Mouse (Mus musculus): ENCODE measurements around the gene Mtm1. TPM values are rescaled to one million over a fixed set of nuclear protein-coding genes. Genes with fewer than 3 reads are reported as not detected.

Mtm1 gene
- polyA plus RNA-seq, 1 experiment from 2014 or later = 6.3 TPM

DNA sequence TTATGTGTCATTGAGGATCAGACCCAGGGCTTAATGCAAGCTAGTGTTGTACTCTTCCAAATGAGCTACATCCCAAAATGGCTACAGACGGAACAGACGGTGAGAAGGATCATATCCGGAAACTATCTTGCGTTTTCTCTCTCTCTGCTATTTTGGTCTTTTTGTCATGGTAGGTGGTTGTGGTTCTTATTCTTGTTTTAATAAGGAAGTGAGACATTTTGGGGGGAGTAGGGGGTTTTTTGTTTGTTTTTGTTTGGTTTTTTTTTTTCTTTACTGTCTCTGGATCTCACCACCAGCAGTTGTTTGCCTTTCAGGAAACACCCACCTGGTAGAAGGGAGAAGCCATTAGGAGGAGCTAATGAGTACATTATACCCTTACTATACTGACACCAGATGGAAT, 50.3 kb downstream of the Mtm1 start:
- no peak overlapping the region for H3K4me3 ChIP-seq (ENCODE audit: low read depth, low read length)
- DNase-seq (ENCODE audit: low spot score) (no peak), ATAC-seq (ENCODE audit: low FRiP score, low TSS enrichment) (no peak)
- no peak overlapping the region for H3K27ac ChIP-seq (replicated peaks)
- no peak overlapping the region for H3K4me2 ChIP-seq (replicated peaks; ENCODE audit: low read depth)
- 97% methylated on average over 4 of the region's 4 CpGs for WGBS
- H3K9ac ChIP-seq (ENCODE audit: low read length) = no peak overlapping the region
- H3K4me1 ChIP-seq (replicated peaks; ENCODE audit: control insufficient read depth, insufficient read depth) = no peaks in the 10 kb centered on the region
- H3K27me3 ChIP-seq (ENCODE audit: control insufficient read depth, insufficient read depth, low read length) = no peaks in the 10 kb centered on the region
- H3K9me3 ChIP-seq (ENCODE audit: control insufficient read depth, low read length) = no peaks in the 10 kb centered on the region
- TF ChIP-seq EP300 (optimal IDR thresholded peaks at IDR 0.05) (no peak), CTCF (IDR thresholded peaks at IDR 0.05; ENCODE audit: low read depth) (no peak)
- H3K36me3 ChIP-seq (ENCODE audit: control insufficient read depth, insufficient read depth, low read length) = no peaks in the 10 kb centered on the region

DNA sequence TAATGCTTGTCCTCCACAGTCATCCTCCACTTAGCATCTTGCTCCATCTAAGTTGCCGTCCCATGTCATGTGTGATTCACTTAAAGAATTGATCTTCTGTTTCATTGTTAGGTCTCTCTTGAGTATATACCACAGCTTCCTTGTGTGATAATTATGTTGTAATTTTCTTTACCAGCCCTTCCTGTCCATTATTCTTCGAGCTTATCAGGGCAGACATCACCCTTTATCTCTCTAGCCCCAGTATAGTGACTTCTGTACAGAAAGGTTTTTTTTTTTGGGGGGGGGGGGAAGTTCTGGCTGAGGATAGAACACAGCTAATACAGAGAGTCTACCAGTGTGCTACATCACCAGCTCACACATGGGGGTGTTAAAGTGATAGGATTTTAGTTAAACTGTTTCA, 53.7 kb downstream of the Mtm1 start:
- H3K36me3 ChIP-seq (ENCODE audit: control insufficient read depth, insufficient read depth, low read length) = no peaks in the 10 kb centered on the region
- WGBS = 79% methylated on average over 2 of the region's 2 CpGs
- no peak overlapping the region for H3K9ac ChIP-seq (ENCODE audit: low read length)
- no peak overlapping the region for H3K4me3 ChIP-seq (ENCODE audit: low read depth, low read length)
- ATAC-seq (ENCODE audit: low FRiP score, low TSS enrichment) (no peak), DNase-seq (ENCODE audit: low spot score) (no peak)
- H3K9me3 ChIP-seq (ENCODE audit: control insufficient read depth, low read length) = no peaks in the 10 kb centered on the region
- TF ChIP-seq EP300 (optimal IDR thresholded peaks at IDR 0.05) = no peak
- no peak for TF ChIP-seq CTCF (IDR thresholded peaks at IDR 0.05; ENCODE audit: low read depth)
- no peaks in the 10 kb centered on the region for H3K27me3 ChIP-seq (ENCODE audit: control insufficient read depth, insufficient read depth, low read length)
- no peaks in the 10 kb centered on the region for H3K4me1 ChIP-seq (replicated peaks; ENCODE audit: control insufficient read depth, insufficient read depth)
- no peak overlapping the region for H3K27ac ChIP-seq (replicated peaks)
- H3K4me2 ChIP-seq (replicated peaks; ENCODE audit: low read depth) = no peak overlapping the region

DNA sequence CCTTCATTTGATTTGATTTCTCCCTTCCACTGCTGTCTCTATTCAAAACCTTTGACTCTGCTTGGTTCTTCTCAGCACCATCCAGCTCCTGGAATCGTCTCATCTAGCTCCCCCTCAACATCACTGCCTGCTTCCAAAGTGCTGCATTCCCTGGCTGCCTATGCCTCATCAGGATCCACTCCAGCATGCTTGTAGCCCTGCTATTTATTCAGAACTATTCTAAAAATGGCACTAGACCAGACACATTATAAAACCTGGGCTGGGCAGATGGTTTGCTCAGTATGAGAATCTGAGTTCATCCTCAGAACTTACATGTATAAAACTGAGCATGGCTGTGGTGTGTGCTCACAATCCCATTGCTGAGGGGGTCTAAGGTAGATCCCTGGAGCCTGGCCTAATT, 58.4 kb downstream of the Mtm1 start:
- WGBS = 50% methylated on average over 1 of the region's 1 CpGs
- DNase-seq (ENCODE audit: low spot score) = no peak
- H3K36me3 ChIP-seq (ENCODE audit: control insufficient read depth, insufficient read depth, low read length) = no peaks in the 10 kb centered on the region
- H3K9me3 ChIP-seq (ENCODE audit: control insufficient read depth, low read length) = no peaks in the 10 kb centered on the region
- H3K27ac ChIP-seq (replicated peaks) = no peak overlapping the region
- no peak overlapping the region for H3K9ac ChIP-seq (ENCODE audit: low read length)
- no peaks in the 10 kb centered on the region for H3K27me3 ChIP-seq (ENCODE audit: control insufficient read depth, insufficient read depth, low read length)
- no peak overlapping the region for H3K4me3 ChIP-seq (ENCODE audit: low read depth, low read length)
- ATAC-seq (ENCODE audit: low FRiP score, low TSS enrichment) = no peak
- no peak overlapping the region for H3K4me2 ChIP-seq (replicated peaks; ENCODE audit: low read depth)
- TF ChIP-seq EP300 (optimal IDR thresholded peaks at IDR 0.05) (no peak), CTCF (IDR thresholded peaks at IDR 0.05; ENCODE audit: low read depth) (no peak)
- H3K4me1 ChIP-seq (replicated peaks; ENCODE audit: control insufficient read depth, insufficient read depth) = no peaks in the 10 kb centered on the region

DNA sequence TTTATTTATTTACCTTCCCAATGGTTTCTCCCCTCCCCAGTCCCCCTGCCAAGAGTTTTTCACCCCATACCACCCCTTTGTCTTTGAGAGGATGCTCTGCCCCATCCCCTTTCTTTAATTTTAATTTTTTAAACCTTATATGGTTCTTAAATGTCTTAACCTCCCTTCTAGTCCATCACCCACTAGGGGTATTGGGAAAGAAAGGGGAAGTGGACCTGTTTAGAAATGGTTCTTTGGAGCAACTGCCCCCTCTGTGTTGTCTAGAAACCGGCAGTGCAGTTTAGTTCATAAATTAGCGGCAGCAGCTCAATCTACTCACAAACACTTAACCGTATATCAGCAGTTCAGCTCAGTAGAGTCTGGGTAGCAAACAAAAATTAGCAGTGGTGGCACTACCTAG, 63.6 kb downstream of the Mtm1 start:
- ATAC-seq (ENCODE audit: low FRiP score, low TSS enrichment) = no peak

DNA sequence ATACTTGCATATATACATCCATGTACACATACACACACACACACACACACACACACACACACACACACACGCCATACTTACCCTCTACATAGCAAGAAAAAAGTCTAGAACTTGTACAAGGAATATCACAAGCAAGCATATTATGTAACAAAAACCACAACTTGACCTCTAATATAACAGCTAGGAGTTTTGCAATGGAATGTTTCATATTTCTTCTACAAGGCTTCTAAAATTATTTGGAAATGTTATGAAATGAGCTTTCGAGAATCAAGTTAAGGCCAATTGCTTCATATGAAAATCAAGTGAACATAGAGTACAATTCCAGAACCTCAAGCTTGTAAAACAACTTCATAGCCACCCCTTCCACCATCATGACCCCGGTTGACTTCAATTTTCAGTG, 74.9 kb downstream of the Mtm1 start:
- no peak overlapping the region for H3K27ac ChIP-seq (replicated peaks)
- TF ChIP-seq CTCF (IDR thresholded peaks at IDR 0.05; ENCODE audit: low read depth) (no peak), EP300 (optimal IDR thresholded peaks at IDR 0.05) (no peak)
- no peak for ATAC-seq (ENCODE audit: low FRiP score, low TSS enrichment)
- no peaks in the 10 kb centered on the region for H3K27me3 ChIP-seq (ENCODE audit: control insufficient read depth, insufficient read depth, low read length)
- no peak overlapping the region for H3K9ac ChIP-seq (ENCODE audit: low read length)
- H3K4me3 ChIP-seq (ENCODE audit: low read depth, low read length) = no peak overlapping the region
- DNase-seq (ENCODE audit: low spot score) = no peak
- no peaks in the 10 kb centered on the region for H3K4me1 ChIP-seq (replicated peaks; ENCODE audit: control insufficient read depth, insufficient read depth)
- no peaks in the 10 kb centered on the region for H3K36me3 ChIP-seq (ENCODE audit: control insufficient read depth, insufficient read depth, low read length)
- H3K4me2 ChIP-seq (replicated peaks; ENCODE audit: low read depth) = no peak overlapping the region
- WGBS = 82% methylated on average over 3 of the region's 3 CpGs
- no peaks in the 10 kb centered on the region for H3K9me3 ChIP-seq (ENCODE audit: control insufficient read depth, low read length)

More for the DNA sequence above, 63.6 kb downstream of the Mtm1 start:
- H3K9ac ChIP-seq (ENCODE audit: low read length) = no peak overlapping the region
- H3K4me2 ChIP-seq (replicated peaks; ENCODE audit: low read depth) = no peak overlapping the region
- H3K36me3 ChIP-seq (ENCODE audit: control insufficient read depth, insufficient read depth, low read length) = no peaks in the 10 kb centered on the region
- H3K4me3 ChIP-seq (ENCODE audit: low read depth, low read length) = no peak overlapping the region
- DNase-seq (ENCODE audit: low spot score) = no peak
- WGBS = 86% methylated on average over 3 of the region's 3 CpGs
- H3K4me1 ChIP-seq (replicated peaks; ENCODE audit: control insufficient read depth, insufficient read depth) = no peaks in the 10 kb centered on the region
- H3K27me3 ChIP-seq (ENCODE audit: control insufficient read depth, insufficient read depth, low read length) = no peaks in the 10 kb centered on the region
- no peaks in the 10 kb centered on the region for H3K9me3 ChIP-seq (ENCODE audit: control insufficient read depth, low read length)
- H3K27ac ChIP-seq (replicated peaks) = no peak overlapping the region
- no peak for TF ChIP-seq CTCF (IDR thresholded peaks at IDR 0.05; ENCODE audit: low read depth)
- TF ChIP-seq EP300 (optimal IDR thresholded peaks at IDR 0.05) = no peak

DNA sequence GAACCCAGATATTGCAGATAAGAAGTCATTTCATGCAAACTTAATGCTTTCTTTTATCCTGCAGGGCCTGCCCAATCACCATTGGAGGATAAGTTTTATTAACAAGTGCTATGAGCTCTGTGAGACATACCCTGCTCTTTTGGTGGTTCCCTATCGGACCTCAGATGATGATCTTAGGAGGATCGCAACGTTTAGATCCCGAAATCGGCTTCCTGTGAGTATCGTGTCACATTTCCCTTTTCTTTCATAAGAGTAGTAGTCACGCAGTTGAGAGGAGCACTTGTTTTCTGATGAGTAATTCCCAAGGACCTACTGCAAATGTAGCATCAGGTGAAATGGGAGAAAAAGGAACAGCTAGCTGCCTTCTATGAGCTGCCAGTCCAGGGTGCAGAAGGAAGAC, 76.5 kb downstream of the Mtm1 start:
- TF ChIP-seq EP300 (optimal IDR thresholded peaks at IDR 0.05) (no peak), CTCF (IDR thresholded peaks at IDR 0.05; ENCODE audit: low read depth) (no peak)

More for the DNA sequence above, 76.5 kb downstream of the Mtm1 start:
- WGBS = 86% methylated on average over 7 of the region's 7 CpGs
- H3K4me2 ChIP-seq (replicated peaks; ENCODE audit: low read depth) = no peak overlapping the region
- H3K36me3 ChIP-seq (ENCODE audit: control insufficient read depth, insufficient read depth, low read length) = no peaks in the 10 kb centered on the region
- DNase-seq (ENCODE audit: low spot score) (no peak), ATAC-seq (ENCODE audit: low FRiP score, low TSS enrichment) (no peak)
- H3K27ac ChIP-seq (replicated peaks) = no peak overlapping the region
- no peaks in the 10 kb centered on the region for H3K27me3 ChIP-seq (ENCODE audit: control insufficient read depth, insufficient read depth, low read length)
- no peak overlapping the region for H3K4me3 ChIP-seq (ENCODE audit: low read depth, low read length)
- H3K9me3 ChIP-seq (ENCODE audit: control insufficient read depth, low read length) = no peaks in the 10 kb centered on the region
- H3K9ac ChIP-seq (ENCODE audit: low read length) = no peak overlapping the region
- H3K4me1 ChIP-seq (replicated peaks; ENCODE audit: control insufficient read depth, insufficient read depth) = no peaks in the 10 kb centered on the region
